Mouse (Mus musculus): ENCODE results near the gene Tdrkh.
A peak's percentile ranks its signal among the peaks of the same experiment; 100 is the strongest.

Tdrkh gene

GRCm38 (mm10) chr3:94413031-94413679, at the start of gene Tdrkh:
Gene Tdrkh, plus strand, starts transcription at chr3:94413273.
- peak; percentile 98 to 99 for DNase-seq (ENCODE audit: low spot score in 2 of 2)

GRCm38 (mm10) chr3:94363291-94364153, 49.6 kb upstream of the Tdrkh start:
- DNase-seq (ENCODE audit: low spot score in 2 of 2), result peak; percentile 28 to 31

- DNase-seq (ENCODE audit: low spot score in 2 of 2), result no peak
These were observed 48.9 kb upstream of the Tdrkh start for GRCm38 (mm10) chr3:94364154-94364526.

GRCm38 (mm10) chr3:94366761-94367160, 46.3 kb upstream of the Tdrkh start:
- peak; percentile 81 to 87 for DNase-seq (ENCODE audit: low spot score in 2 of 2)

GRCm38 (mm10) chr3:94367511-94367910, 45.6 kb upstream of the Tdrkh start:
- DNase-seq (ENCODE audit: low spot score in 2 of 2), result no peak

- DNase-seq (ENCODE audit: low spot score in 2 of 2), result no peak
These were observed 44.4 kb upstream of the Tdrkh start for GRCm38 (mm10) chr3:94368631-94369030.

- no peak for DNase-seq (ENCODE audit: low spot score in 2 of 2)
These were observed 43.4 kb upstream of the Tdrkh start for GRCm38 (mm10) chr3:94369709-94370108.

- DNase-seq (ENCODE audit: low spot score in 2 of 2), result peak in 1 of 2 experiments; percentile 13
These were observed 41.4 kb upstream of the Tdrkh start for GRCm38 (mm10) chr3:94371637-94372036.

GRCm38 (mm10) chr3:94372038-94372437, 41.0 kb upstream of the Tdrkh start:
- DNase-seq (ENCODE audit: low spot score in 2 of 2), result no peak

GRCm38 (mm10) chr3:94372641-94373040, 40.4 kb upstream of the Tdrkh start, which contains the start of gene Rorc:
Gene Rorc, plus strand, starts transcription at chr3:94372794.
- no peak for DNase-seq (ENCODE audit: low spot score in 2 of 2)

GRCm38 (mm10) chr3:94373090-94373489, 40.0 kb upstream of the Tdrkh start:
- peak in 1 of 2 experiments; percentile 19 for DNase-seq (ENCODE audit: low spot score in 2 of 2)

- DNase-seq (ENCODE audit: low spot score in 2 of 2), result no peak
These were observed 39.5 kb upstream of the Tdrkh start for GRCm38 (mm10) chr3:94373597-94374011.

- no peak for DNase-seq (ENCODE audit: low spot score in 2 of 2)
These were observed 38.4 kb upstream of the Tdrkh start for GRCm38 (mm10) chr3:94374636-94375035.

- no peak for DNase-seq (ENCODE audit: low spot score in 2 of 2)
These were observed 37.9 kb upstream of the Tdrkh start for GRCm38 (mm10) chr3:94375146-94375545.

GRCm38 (mm10) chr3:94375861-94376260, 37.2 kb upstream of the Tdrkh start:
- DNase-seq (ENCODE audit: low spot score in 2 of 2), result no peak

- DNase-seq (ENCODE audit: low spot score in 2 of 2), result no peak
These were observed 35.8 kb upstream of the Tdrkh start for GRCm38 (mm10) chr3:94377028-94377923.

- DNase-seq (ENCODE audit: low spot score in 2 of 2), result peak in 1 of 2 experiments; percentile 29
These were observed 33.1 kb upstream of the Tdrkh start for GRCm38 (mm10) chr3:94379831-94380510.

- DNase-seq (ENCODE audit: low spot score in 2 of 2), result no peak
These were observed 30.8 kb upstream of the Tdrkh start for GRCm38 (mm10) chr3:94382308-94382707.

- DNase-seq (ENCODE audit: low spot score in 2 of 2), result no peak
These were observed 29.6 kb upstream of the Tdrkh start for GRCm38 (mm10) chr3:94383476-94383875.

GRCm38 (mm10) chr3:94386671-94387070, 26.4 kb upstream of the Tdrkh start:
- no peak for DNase-seq (ENCODE audit: low spot score in 2 of 2)

GRCm38 (mm10) chr3:94387391-94387790, 25.7 kb upstream of the Tdrkh start:
- DNase-seq (ENCODE audit: low spot score in 2 of 2), result no peak
